Mouse (Mus musculus): ENCODE measurements at regions not wholly inside any gene's neighbourhood (a gene's known extent, or its start where the extent isn't known, plus 50 kb on each side); places are given as distances from the start of the nearest gene placed in this dataset.

DNA sequence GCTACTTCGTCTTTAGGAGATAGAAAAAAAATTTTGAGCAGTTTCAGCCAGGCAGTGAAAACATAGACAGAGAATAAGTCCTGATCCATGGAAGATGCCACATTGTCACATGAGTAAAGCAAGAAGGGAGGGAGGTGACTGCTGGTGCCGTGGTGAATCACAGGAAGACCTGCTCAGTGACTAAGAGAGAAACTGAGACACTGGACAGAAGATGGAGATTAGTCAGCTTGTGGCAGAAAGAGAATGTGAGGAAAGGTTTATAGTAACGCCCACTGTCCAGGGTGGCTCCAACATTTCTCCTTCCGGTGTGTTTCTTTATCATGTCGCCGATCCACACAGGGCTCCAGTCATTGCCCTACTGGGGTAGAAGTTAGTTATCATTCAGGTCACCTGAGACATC lies 339.6 kb downstream of the Foxa2 start:
- intact Hi-C loops (cut with DNase I) = no loop called here
- DNase-seq = no peak

- no peak for DNase-seq
- intact Hi-C loops (cut with DNase I) = no loop called here
Measured at GRCm38 (mm10) chr2:147703981-147704380, 342.3 kb downstream of the Pax1 start.

- intact Hi-C loops (cut with DNase I) = no loop called here
- no peak for DNase-seq
Measured at GRCm38 (mm10) chr2:147702330-147703063, 340.8 kb downstream of the Pax1 start.

GRCm38 (mm10) chr2:147699524-147700081 lies 337.9 kb downstream of the Pax1 start:
- intact Hi-C loops (cut with DNase I) = no loop called here
- no peak for DNase-seq

DNA sequence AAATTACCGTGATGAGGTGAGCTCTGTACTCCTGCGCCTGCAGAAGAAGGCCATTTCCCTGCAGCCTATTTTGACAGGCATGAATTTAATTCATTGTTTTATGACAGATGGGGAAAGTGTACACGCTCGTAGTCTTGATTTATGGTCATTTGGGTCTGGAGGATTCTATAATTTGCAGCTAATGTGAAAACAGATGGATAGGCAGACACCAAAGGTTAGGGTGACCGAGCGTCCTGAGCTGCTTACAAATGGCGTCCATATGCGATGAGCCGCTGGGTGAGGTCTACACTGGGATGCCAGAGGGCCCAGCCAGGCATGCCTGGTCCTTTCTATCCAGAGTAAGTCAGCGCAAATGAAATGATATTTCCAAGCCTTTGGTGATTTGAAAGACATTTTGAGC lies 330.2 kb downstream of the Pax1 start:
- intact Hi-C loops (cut with DNase I) = no loop called here
- no peak for DNase-seq

- peak; percentile 6 for DNase-seq
- intact Hi-C loops (cut with DNase I) = no loop called here
Measured at GRCm38 (mm10) chr2:147690506-147691208, 328.9 kb downstream of the Pax1 start.

GRCm38 (mm10) chr2:147688742-147689141 lies 327.0 kb downstream of the Pax1 start:
- DNase-seq = peak; percentile 70
- intact Hi-C loops (cut with DNase I) = no loop called here

DNA sequence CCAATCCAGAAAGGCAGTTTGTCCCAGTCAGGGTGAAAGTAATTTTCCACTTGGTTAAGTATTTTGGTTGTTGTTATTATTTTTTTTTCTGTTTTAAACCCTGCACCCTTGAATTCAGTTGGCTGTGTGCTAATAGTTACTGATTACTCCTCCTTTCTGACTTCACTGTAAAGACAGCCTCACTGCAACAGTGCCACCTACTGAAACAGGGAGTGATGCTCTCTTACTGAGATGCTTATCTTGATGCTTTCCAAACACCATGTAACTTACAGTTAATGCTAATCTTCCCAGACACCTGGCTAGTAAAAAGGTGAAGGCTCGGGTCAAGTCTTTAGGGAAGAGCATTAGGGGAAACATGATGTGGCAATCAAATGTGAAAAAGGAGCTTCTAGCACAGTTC lies 294.9 kb downstream of the Pax1 start:
- DNase-seq = peak; percentile 11
- intact Hi-C loops (cut with DNase I) = loop anchor here (5.0 kb wide), 1 partner anchor 279 kb away; no protein-coding TSS in a partner anchor

DNA sequence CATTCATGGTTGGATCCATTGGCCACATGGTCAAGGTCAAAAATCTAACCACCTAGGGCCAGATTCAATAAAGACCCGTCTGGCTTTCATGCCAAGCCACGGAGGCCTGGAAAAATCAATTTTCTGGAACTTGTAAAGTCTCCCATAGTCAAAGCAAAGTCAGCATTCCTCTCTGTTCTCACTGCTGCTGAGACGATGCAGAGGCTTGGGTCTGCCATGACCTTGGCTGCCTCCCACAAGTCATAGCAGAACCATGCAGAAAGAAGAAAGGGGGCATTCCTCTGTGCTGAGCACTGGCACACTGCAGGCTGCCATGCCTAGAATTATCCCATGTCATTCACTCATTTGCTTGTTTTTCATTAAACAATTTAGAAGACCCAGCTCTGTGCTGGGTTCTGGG lies 288.5 kb downstream of the Pax1 start:
- intact Hi-C loops (cut with DNase I) = no loop called here

GRCm38 (mm10) chr2:147647972-147648371 lies 286.2 kb downstream of the Pax1 start:
- intact Hi-C loops (cut with DNase I) = no loop called here
- DNase-seq = no peak

More for the DNA sequence above, 288.5 kb downstream of the Pax1 start:
- peak; percentile 0 for DNase-seq

DNA sequence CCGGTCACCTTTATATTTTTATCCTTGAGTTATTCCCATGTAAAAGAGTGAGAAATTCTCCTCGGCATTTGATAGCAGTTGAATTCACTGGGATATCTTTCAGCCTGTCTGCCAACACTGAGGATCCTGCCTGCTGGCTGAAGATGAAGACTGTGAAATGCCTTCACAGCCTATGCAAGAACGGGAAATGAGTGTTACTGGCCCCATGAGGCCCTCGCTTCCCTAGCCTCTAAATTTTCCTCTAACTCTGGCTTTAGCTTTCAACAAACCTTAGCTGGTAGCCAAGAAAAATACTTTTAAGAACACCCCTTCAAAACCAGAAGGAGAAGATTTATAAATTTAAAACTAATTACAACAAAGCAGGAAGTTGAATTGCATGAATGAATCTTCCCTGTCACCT lies 285.8 kb downstream of the Pax1 start:
- intact Hi-C loops (cut with DNase I) = no loop called here
- no peak for DNase-seq

- intact Hi-C loops (cut with DNase I) = no loop called here
- no peak for DNase-seq
Measured at GRCm38 (mm10) chr2:147637882-147638281, 276.2 kb downstream of the Pax1 start.

- intact Hi-C loops (cut with DNase I) = no loop called here
- DNase-seq = no peak
Measured at GRCm38 (mm10) chr2:147632737-147633136, 271.0 kb downstream of the Pax1 start.

GRCm38 (mm10) chr2:147629716-147630115 lies 268.0 kb downstream of the Pax1 start:
- intact Hi-C loops (cut with DNase I) = no loop called here
- DNase-seq = no peak

DNA sequence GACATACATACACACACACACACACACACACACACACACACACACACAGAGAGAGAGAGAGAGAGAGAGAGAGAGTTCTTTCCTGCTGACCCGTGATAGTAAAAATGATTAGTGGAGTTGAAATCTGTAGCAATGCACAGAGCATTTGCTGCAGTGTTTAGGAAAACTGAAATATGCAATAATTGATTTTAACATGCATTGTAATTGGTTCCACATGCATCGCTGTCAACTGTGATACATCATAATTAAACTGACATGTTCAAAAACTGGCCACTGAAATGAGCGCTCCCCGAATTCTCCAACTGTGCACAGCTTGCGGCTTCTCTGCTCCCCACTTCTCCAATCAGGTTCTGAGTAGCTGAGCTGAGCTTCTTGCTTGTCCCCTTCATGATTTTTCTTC lies 265.4 kb downstream of the Pax1 start:
- intact Hi-C loops (cut with DNase I) = no loop called here
- no peak for DNase-seq

GRCm38 (mm10) chr2:147623116-147623515 lies 261.4 kb downstream of the Pax1 start:
- DNase-seq = no peak
- intact Hi-C loops (cut with DNase I) = no loop called here

GRCm38 (mm10) chr2:147617849-147618248 lies 256.1 kb downstream of the Pax1 start:
- intact Hi-C loops (cut with DNase I) = no loop called here
- peak; percentile 26 for DNase-seq

DNA sequence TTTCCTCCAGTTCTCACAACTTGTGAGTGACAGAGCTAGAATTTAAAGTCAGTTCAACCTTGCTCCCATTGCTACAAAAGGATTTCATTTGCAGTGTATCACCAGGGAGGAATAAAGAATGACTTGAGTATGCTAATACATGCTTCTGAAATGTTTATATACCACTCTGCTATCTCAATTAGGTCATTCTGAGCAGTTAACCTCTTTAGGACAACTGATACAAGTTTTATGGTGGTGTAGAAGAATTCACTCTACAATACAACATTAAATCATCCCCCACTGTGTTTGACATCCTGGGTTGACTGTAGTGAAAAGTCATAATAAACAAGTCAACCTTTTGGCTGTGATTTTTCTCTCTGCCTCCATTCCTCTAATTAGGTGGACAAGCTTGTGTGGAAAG lies 248.6 kb downstream of the Pax1 start:
- DNase-seq = no peak
- intact Hi-C loops (cut with DNase I) = no loop called here

DNA sequence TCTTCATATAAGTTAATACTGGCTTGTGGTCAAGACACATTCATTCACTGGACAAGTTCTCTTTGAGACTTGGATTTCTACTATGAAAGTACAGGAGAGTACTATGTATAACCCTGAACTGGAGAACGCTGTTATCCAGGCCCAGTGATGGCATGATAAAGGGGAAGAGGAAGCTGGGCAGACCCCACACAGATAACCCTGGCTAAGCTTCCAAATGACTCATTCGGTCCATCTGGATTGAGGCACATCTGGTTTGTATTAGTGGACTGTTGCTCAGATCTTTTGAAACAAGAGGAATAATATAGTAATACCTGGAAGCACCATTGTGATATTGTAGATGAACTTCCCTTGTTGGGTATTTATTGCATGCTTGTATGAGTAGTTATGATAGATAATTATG lies 239.9 kb downstream of the Pax1 start:
- intact Hi-C loops (cut with DNase I) = no loop called here
- no peak for DNase-seq

- DNase-seq = no peak
- intact Hi-C loops (cut with DNase I) = no loop called here
Measured at GRCm38 (mm10) chr2:147572413-147572812, 210.7 kb downstream of the Pax1 start.

- intact Hi-C loops (cut with DNase I) = no loop called here
- DNase-seq = no peak
Measured at GRCm38 (mm10) chr2:147561220-147561619, 199.5 kb downstream of the Pax1 start.
